ENCODE assay signal across 8 mouse cellular contexts in the genomic region with DNA sequence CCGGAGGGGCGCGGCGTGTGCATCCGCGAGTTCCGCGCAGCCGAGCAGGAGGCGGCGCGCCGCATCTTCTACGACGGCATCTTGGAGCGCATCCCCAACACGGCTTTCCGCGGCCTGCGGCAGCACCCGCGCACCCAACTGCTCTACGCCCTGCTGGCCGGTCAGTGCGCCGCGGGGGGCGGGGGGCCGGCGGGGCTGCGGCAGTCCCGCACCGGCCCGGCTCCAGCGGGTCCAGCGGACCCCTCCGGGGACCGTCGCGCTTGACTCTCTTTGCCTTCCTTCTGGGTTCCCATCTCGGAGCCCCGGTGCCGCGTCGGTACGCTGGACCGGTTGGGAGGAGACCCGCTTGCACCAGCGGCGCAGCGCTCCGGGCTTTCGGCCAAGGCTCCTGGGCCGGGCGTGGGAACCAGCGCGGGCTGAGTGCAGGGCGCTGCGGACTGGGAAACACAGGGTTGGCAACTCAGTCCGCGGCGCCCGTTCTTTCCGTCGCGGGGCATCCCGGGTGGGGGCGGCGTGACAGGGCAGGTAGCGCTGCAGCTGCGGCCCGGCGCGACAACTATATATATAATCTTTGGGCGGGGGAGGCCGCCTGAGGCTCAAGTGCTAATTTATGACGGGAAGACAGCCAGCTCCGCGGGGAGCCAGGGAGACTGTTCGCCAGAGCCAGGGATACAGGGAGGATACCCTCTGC. TPM values are rescaled to one million over a fixed set of nuclear protein-coding genes. Genes with fewer than 3 reads are reported as not detected.
DNase-seq lines count a peak whose midpoint lies in the region; ATAC-seq lines count a peak whose summit lies in the region.

No protein-coding gene starts in this region.

- WGBS in intestine, embryonic 14.5 days = under 1% methylated on average over 66 of the region's 80 CpGs
- WGBS in stomach, embryonic 15.5 days = under 1% methylated on average over 57 of the region's 80 CpGs

- peaks cover 56% of the 10 kb centered on the region for H3K27me3 ChIP-seq in intestine, embryonic 14.5 days (replicated peaks; ENCODE audit: control insufficient read depth, insufficient read depth, low read length)
- H3K27me3 ChIP-seq in stomach, embryonic 15.5 days (replicated peaks) = peaks cover 54% of the 10 kb centered on the region

- peak overlapping the region; percentile 96 for H3K4me2 ChIP-seq in intestine, embryonic 14.5 days (ENCODE audit: low read length)
- H3K4me2 ChIP-seq in stomach, embryonic 15.5 days = peak overlapping the region; percentile 99

- H3K27ac ChIP-seq in intestine, embryonic 14.5 days (ENCODE audit: low read depth) = no peak overlapping the region
- H3K27ac ChIP-seq in stomach, embryonic 15.5 days = no peak overlapping the region

- H3K9me3 ChIP-seq in intestine, embryonic 14.5 days (ENCODE audit: control insufficient read depth, low read length) = no peaks in the 10 kb centered on the region
- no peaks in the 10 kb centered on the region for H3K9me3 ChIP-seq in stomach, embryonic 15.5 days

- peak overlapping the region; percentile 57 for H3K4me3 ChIP-seq in intestine, embryonic 14.5 days (ENCODE audit: low read depth, low read length)
- peak overlapping the region; percentile 62 for H3K4me3 ChIP-seq in stomach, embryonic 15.5 days (replicated peaks)

- H3K9ac ChIP-seq in intestine, embryonic 14.5 days (ENCODE audit: low read length) = no peak overlapping the region; the same call in 1 of the 2 replicates
- peak overlapping the region; percentile 16; the same call in 1 of the 2 replicates for H3K9ac ChIP-seq in stomach, embryonic 15.5 days

- peak; percentile 24; the same call in 1 of the 2 replicates for ATAC-seq in intestine, embryonic 14.5 days (replicated peaks; ENCODE audit: low FRiP score, low TSS enrichment, low read depth)
- no peak for ATAC-seq in stomach, embryonic 15.5 days (ENCODE audit: insufficient read depth, low FRiP score, low read depth)

- intact Hi-C loops in left cerebral cortex, postnatal 10 days (cut with DNase I) = no loop called here

- no peaks in the 10 kb centered on the region for H3K36me3 ChIP-seq in intestine, embryonic 14.5 days (ENCODE audit: control insufficient read depth, insufficient read depth, low read length)
- H3K36me3 ChIP-seq in stomach, embryonic 15.5 days = no peaks in the 10 kb centered on the region

- peak; percentile 59 to 84 for DNase-seq in adrenal gland, adult (ENCODE audit: inconsistent age in 2 of 2, low spot score in 1 of 2)
- DNase-seq in adrenal gland, adult 8-10 months = no peak
- peak; percentile 73 for DNase-seq in cerebellum, adult 8-10 months
- DNase-seq in frontal cortex, adult 2 months (ENCODE audit: extremely low spot score in 1 of 2, low spot score in 1 of 2) = peak; percentile 64 to 84
- DNase-seq in intestine, embryonic 14.5 days (ENCODE audit: low spot score) = peak; percentile 77
- DNase-seq in left cerebral cortex, postnatal 10 days (ENCODE audit: extremely low spot score in 1 of 2, low spot score in 2 of 2) = peak; percentile 64 to 86
- DNase-seq in mesoderm, embryonic 11.5 days (ENCODE audit: low read depth, low spot score) = peak; percentile 39

- peaks cover 4% of the 10 kb centered on the region; the same call in 1 of the 2 replicates for H3K4me1 ChIP-seq in intestine, embryonic 14.5 days (replicated peaks; ENCODE audit: control insufficient read depth, insufficient read depth, low read length)
- peaks cover 21% of the 10 kb centered on the region for H3K4me1 ChIP-seq in stomach, embryonic 15.5 days

RNA-seq across cellular contexts. Expression of a gene that starts 1.4 kb away (rescaled TPM):
- 10 to 100 TPM in 3 of 4 experiments, 1 to 10 TPM in 1; 3.0 to 14.4 (median 11.8) TPM for total RNA-seq in adrenal gland, adult 8-10 months (2022)
- polyA plus RNA-seq in frontal cortex, adult 2 months (2012; rRNA removed) = 138 and 150 TPM in 2 replicates
- 0.39 and 0.42 TPM in 2 replicates for polyA plus RNA-seq in intestine, embryonic 14.5 days (2014; fragmentation: Nextera tagmentation; extraction: Ambion mirVana)
- 10 to 100 TPM; 76.4 to 77.9 TPM for total RNA-seq in left cerebral cortex, postnatal 10 days (2021)
- 0.28 and 0.32 TPM in 2 replicates for polyA plus RNA-seq in stomach, embryonic 15.5 days (2015; fragmentation: Nextera tagmentation; extraction: Ambion mirVana)

RNA-seq across cellular contexts. Expression of a gene that starts 14.0 kb away (rescaled TPM):
- 10 to 100 TPM; 20.2 to 71.9 (median 43.4) TPM for total RNA-seq in adrenal gland, adult 8-10 months (2022)
- 169 and 190 TPM in 2 replicates for polyA plus RNA-seq in frontal cortex, adult 2 months (2012; rRNA removed)
- 69.7 and 74.9 TPM in 2 replicates for polyA plus RNA-seq in intestine, embryonic 14.5 days (2014; fragmentation: Nextera tagmentation; extraction: Ambion mirVana)
- 100 to 1,000 TPM; 144 to 149 TPM for total RNA-seq in left cerebral cortex, postnatal 10 days (2021)
- polyA plus RNA-seq in stomach, embryonic 15.5 days (2015; fragmentation: Nextera tagmentation; extraction: Ambion mirVana) = 67.5 and 71.5 TPM in 2 replicates

Comparison
In these comparisons a context has a peak if more than half of its experiments do, and no peak if none do; other contexts are left out.
1. RNA of a gene that starts 1.4 kb away (polyA plus RNA-seq): 138 to 150 TPM in frontal cortex, adult 2 months; 0.39 to 0.42 TPM in intestine, embryonic 14.5 days and 0.28 to 0.32 TPM in stomach, embryonic 15.5 days; every median in the first group is over 10 times any median in the second.